Comparison of ENCODE assay signal across 8 mouse cellular contexts in genomic region chrX:12155068-12155840, GRCm38 (mm10). TPM values are rescaled to one million over a fixed set of nuclear protein-coding genes. Genes with fewer than 3 reads are reported as not detected.
DNase-seq lines count a peak whose midpoint lies in the region; ATAC-seq and TF ChIP-seq lines count a peak whose summit lies in the region.

No protein-coding gene starts in this region.

- H3K9me3 ChIP-seq in forebrain, embryonic 10.5 days, result no peaks in the 10 kb centered on the region
- H3K9me3 ChIP-seq in limb, embryonic 10.5 days (replicated peaks), result no peaks in the 10 kb centered on the region
- no peaks in the 10 kb centered on the region for H3K9me3 ChIP-seq in neural tube, embryonic 14.5 days (ENCODE audit: control insufficient read depth, low read length)

- DNase-seq in lung, adult 2 months, result no peak
- no peak for DNase-seq in lung, postnatal 36 days
- DNase-seq in forebrain, embryonic 10.5 days (ENCODE audit: extremely low spot score, low spot score), result no peak
- DNase-seq in limb, embryonic 10.5 days (ENCODE audit: low spot score), result no peak
- no peak for DNase-seq in cerebellum, adult 11 months
- DNase-seq in gastrocnemius, adult 18-20 months (ENCODE audit: low spot score), result no peak
- no peak for DNase-seq in right cerebral cortex, adult 2 months (ENCODE audit: low spot score in 2 of 2)

- H3K4me2 ChIP-seq in neural tube, embryonic 14.5 days (ENCODE audit: low read depth, low read length), result peak overlapping the region; percentile 39

- WGBS in lung, adult 2 months, result 24% methylated on average over 30 of the region's 30 CpGs
- WGBS in forebrain, embryonic 10.5 days, result 8% methylated on average over 30 of the region's 30 CpGs
- 2% methylated on average over 25 of the region's 30 CpGs for WGBS in limb, embryonic 10.5 days
- 14% methylated on average over 30 of the region's 30 CpGs for WGBS in neural tube, embryonic 14.5 days

- H3K4me3 ChIP-seq in lung, adult 2 months (replicated peaks; ENCODE audit: extremely low read depth, low read depth, low read length), result peak overlapping the region; percentile 1
- peak overlapping the region; percentile 38 for H3K4me3 ChIP-seq in forebrain, embryonic 10.5 days
- H3K4me3 ChIP-seq in limb, embryonic 10.5 days, result peak overlapping the region; percentile 35
- H3K4me3 ChIP-seq in neural tube, embryonic 14.5 days (ENCODE audit: low read depth, low read length), result peak overlapping the region; percentile 9; the same call in 1 of the 2 replicates

- ATAC-seq in neural tube, embryonic 14.5 days (ENCODE audit: low read depth), result no peak

- H3K36me3 ChIP-seq in forebrain, embryonic 10.5 days (replicated peaks), result no peaks in the 10 kb centered on the region
- no peaks in the 10 kb centered on the region for H3K36me3 ChIP-seq in limb, embryonic 10.5 days
- H3K36me3 ChIP-seq in neural tube, embryonic 14.5 days (ENCODE audit: control insufficient read depth, insufficient read depth, low read length), result no peaks in the 10 kb centered on the region

- no peak for TF ChIP-seq CTCF in lung, adult 2 months (IDR thresholded peaks at IDR 0.05; ENCODE audit: insufficient read depth, low read length)

- no peak overlapping the region for H3K9ac ChIP-seq in neural tube, embryonic 14.5 days (replicated peaks; ENCODE audit: low read depth, low read length)

- peaks cover 100% of the 10 kb centered on the region for H3K27me3 ChIP-seq in forebrain, embryonic 10.5 days (ENCODE audit: poor library complexity, severe bottlenecking)
- peaks cover 100% of the 10 kb centered on the region for H3K27me3 ChIP-seq in limb, embryonic 10.5 days (ENCODE audit: low read depth, poor library complexity, severe bottlenecking)
- peaks cover 5% of the 10 kb centered on the region for H3K27me3 ChIP-seq in neural tube, embryonic 14.5 days (ENCODE audit: control insufficient read depth, insufficient read depth, low read length)

- H3K4me1 ChIP-seq in lung, adult 2 months (ENCODE audit: control insufficient read depth, insufficient read depth, low read length), result no peaks in the 10 kb centered on the region; the same call in 1 of the 2 replicates
- H3K4me1 ChIP-seq in forebrain, embryonic 10.5 days, result peaks cover 97% of the 10 kb centered on the region
- peaks cover 92% of the 10 kb centered on the region for H3K4me1 ChIP-seq in limb, embryonic 10.5 days
- peaks cover 3% of the 10 kb centered on the region; the same call in 1 of the 2 replicates for H3K4me1 ChIP-seq in neural tube, embryonic 14.5 days (ENCODE audit: control insufficient read depth, insufficient read depth, low read length)

- peak overlapping the region; percentile 69 for H3K27ac ChIP-seq in forebrain, embryonic 10.5 days
- H3K27ac ChIP-seq in limb, embryonic 10.5 days, result peak overlapping the region; percentile 79
- no peak overlapping the region for H3K27ac ChIP-seq in neural tube, embryonic 14.5 days (ENCODE audit: low read depth, low read length)

- TF ChIP-seq POLR2A in lung, adult 2 months (IDR thresholded peaks at IDR 0.05; ENCODE audit: borderline replicate concordance, extremely low read depth, low read depth, low read length), result no peak

RNA-seq across cellular contexts. Expression of gene Bcor, which starts 4.9 kb away (rescaled TPM):
- 12.7 and 15.8 TPM in 2 replicates for polyA plus RNA-seq in lung, adult 2 months (2012; rRNA removed)
- polyA plus RNA-seq in forebrain, embryonic 10.5 days (2016; fragmentation: Nextera tagmentation; extraction: Ambion mirVana), result 18.0 and 18.9 TPM in 2 replicates
- 20.7 and 26.5 TPM in 2 replicates for polyA plus RNA-seq in limb, embryonic 10.5 days (2016; fragmentation: Nextera tagmentation; extraction: Ambion mirVana)
- polyA plus RNA-seq in neural tube, embryonic 14.5 days (2014; fragmentation: Nextera tagmentation; extraction: Ambion mirVana), result 17.9 and 21.1 TPM in 2 replicates
- 10 to 100 TPM; 13.4 to 18.4 TPM for total RNA-seq in gastrocnemius, adult 18-20 months (2021)
